Mouse (Mus musculus): Measurements from ENCODE around the gene Erich4.

DNA sequence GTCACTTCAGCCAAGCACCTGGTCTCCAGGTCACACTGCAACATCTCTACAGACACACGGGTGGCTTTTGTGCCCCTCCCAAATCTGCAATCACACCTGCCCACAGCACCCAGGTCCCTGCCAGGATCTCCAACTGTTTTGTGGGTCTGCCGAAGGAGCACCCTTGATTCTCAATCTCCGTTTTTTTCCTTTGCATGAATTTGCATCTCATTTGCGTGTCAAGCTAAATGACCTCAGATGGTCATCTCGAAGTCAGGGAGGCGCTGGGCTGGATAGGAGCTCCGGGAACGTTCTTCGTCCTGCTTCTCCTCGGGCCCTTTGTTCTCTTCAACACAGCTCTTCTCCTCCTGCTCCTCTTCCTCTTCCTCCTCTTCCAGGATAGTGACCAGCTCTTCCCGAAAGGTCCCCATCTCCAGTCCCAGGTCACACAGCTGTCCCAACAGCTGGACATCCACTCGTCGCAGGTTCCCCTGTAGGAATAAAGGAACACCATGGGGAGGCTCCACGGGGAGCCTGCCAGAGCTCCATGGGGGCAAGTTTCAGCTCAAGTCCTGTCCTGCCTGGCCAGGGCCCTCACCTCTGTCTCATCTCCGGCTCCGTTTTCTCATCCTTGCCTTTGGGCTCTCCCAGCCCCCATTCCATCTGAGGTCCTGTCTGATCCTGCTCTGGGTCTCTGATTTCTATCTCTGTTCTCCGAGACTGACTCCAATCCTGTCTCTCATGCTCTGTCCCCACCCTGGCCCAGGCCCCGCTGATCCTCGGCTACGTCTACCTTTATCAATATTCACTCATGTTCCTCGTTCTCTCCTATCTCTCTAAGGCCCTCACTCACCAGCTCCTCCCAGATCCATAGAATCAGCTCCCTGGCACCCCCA lies 624 bp downstream of the Erich4 start:
- no peak for TF ChIP-seq CTCF (IDR thresholded peaks at IDR 0.05; ENCODE audit: low read depth, low read length)
- TF ChIP-seq EP300 (IDR thresholded peaks at IDR 0.05; ENCODE audit: insufficient read depth, low read depth, low read length): no peak
- no peak for TF ChIP-seq POLR2A (IDR thresholded peaks at IDR 0.05; ENCODE audit: insufficient read depth, low read length)
